Mouse (Mus musculus): ENCODE results near the gene Panx1.

The Panx1 gene

DNA sequence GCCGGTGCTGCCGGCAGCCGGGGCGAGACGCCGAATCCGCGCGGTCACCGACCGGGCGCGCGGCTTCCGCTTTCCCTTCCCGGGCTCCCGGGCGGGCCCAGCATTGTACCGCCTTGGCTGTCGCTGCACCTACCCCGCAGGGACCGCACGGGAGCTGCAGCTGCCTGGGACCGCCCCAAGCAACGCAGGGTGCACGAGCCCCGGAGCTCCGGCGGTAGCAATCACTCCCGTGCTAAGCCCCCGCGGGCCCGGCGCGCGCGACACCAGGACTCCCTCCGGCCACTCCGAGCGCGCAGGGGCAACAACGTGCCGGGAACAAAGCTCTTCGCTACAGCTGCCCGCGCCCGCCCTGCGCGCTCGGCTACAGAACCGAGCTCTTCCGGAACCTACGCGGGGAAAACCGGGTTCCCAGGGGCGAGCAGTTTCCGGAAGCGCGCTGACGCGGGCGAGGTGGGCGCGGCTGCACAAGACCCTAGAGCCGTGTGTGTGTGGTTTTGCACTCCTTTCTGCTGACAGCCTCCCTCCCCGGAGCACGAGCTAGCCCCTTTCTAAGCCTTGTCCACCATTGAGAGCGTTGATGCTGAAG lies at the start of gene Panx1:
Gene Panx1, minus strand, starts transcription at position 395 of the 586 bp plus-strand sequence.
- peak; percentile 44 to 61 for DNase-seq (ENCODE audit: low spot score in 2 of 2)

GRCm38 (mm10) chr9:15068686-15069295 lies 23.5 kb upstream of the Panx1 start:
- DNase-seq (ENCODE audit: low spot score in 2 of 2), result no peak

GRCm38 (mm10) chr9:15067995-15068685 lies 22.9 kb upstream of the Panx1 start:
- DNase-seq (ENCODE audit: low spot score in 2 of 2), result no peak

DNA sequence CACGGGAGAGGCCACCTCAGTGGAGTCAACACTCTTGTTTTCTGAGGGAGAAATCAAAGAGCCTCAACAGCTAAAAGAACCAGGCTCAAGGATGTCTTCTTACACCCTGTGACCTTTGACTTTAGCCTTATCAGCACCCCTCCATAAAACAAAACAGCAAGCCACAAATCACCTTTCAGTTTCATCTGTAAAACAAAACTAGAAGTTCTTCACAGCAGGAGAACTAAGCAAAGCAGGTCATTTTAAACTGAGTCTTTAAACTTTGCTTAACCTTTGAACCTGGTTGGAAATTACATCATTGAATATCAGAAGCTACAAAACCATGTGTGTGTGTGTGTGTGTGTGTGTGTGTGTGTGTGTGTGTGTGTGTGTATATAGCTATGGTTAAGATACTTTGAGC lies 18.9 kb upstream of the Panx1 start:
- DNase-seq (ENCODE audit: low spot score in 2 of 2), result no peak

DNA sequence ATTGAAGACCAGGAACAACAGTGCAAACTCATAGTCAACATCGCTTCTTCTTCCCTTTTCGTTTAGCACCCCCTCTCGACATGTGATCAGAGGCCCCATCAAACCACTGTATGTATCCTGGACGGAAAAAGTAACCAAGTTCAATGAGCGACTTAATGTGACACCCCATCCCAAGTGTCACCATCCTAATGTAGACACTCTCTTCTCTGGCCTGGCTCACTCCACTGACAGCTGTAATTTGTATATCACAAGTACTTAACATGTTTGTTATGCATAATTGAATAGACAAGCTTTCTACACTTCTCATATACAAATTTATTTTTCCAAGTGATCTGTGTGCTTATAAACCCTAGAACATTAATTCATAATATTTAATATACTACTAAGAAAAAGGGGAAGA lies 15.6 kb upstream of the Panx1 start:
- DNase-seq (ENCODE audit: low spot score in 2 of 2), result no peak

DNA sequence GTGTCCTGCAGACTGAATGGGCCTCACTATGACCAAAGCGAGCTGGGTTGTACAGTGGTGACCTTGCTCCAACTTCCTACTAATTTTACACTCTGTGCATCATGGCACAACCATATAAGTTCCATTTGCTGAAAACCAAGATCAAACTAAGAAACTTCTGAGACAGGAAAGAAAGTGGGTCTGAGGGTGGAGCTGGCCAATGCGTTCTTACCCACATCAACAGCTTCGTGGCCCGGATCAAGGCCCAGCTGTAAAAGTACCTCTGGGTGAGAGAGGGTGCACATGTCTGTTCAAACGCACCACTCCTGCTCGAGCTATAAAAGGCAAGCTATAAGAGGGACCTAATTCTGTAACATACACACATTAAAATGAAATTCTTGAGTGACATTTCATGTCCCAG lies 14.7 kb upstream of the Panx1 start:
- DNase-seq (ENCODE audit: low spot score in 2 of 2), result no peak

GRCm38 (mm10) chr9:15045740-15046139 lies 462 bp upstream of the Panx1 start:
- DNase-seq (ENCODE audit: low spot score in 2 of 2), result no peak

GRCm38 (mm10) chr9:15044391-15045083 lies 741 bp downstream of the Panx1 start:
- no peak for DNase-seq (ENCODE audit: low spot score in 2 of 2)

- no peak for DNase-seq (ENCODE audit: low spot score in 2 of 2)
These were observed 3.7 kb downstream of the Panx1 start for GRCm38 (mm10) chr9:15041556-15041955.

GRCm38 (mm10) chr9:15039848-15040247 lies 5.4 kb downstream of the Panx1 start:
- no peak for DNase-seq (ENCODE audit: low spot score in 2 of 2)

- DNase-seq (ENCODE audit: low spot score in 2 of 2), result no peak
These were observed 7.6 kb downstream of the Panx1 start for GRCm38 (mm10) chr9:15037704-15038103.

DNA sequence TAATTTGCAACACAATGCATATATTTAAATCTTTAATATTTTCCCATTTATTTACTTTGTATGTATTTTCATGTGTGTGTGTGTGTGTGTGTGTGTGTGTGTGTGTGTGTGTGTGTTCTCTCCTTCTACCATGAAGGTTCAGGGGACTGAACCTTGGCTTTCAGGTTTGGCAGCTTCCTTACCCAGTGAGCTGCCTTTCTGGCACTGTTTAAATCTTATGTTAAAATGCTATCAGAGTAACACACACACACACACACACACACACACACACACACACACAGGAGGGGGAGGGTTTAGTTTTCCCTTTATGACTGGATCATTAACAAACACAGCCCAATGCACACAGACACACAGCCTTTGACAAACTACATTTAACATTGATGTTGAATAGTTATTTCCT lies 8.0 kb downstream of the Panx1 start:
- DNase-seq (ENCODE audit: low spot score in 2 of 2), result no peak

DNA sequence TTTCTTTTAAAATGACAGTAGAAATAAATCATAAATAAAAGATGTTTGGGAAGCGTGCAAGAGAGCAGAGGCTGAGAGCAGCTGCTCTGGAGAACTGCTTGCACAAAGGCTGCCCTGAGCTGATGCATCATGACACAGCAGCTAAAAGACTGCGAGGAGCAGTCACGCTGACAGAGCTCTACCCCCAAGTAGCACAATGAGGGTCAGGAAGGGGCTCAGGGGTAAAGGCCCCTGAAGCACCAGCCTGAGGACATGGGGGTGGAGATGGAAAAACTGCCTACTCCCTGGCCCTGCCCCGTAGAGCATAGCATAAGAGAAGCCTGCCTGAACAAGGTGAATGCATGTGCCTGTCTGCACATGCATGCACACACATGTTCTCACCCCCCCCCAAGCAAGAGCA lies 8.5 kb downstream of the Panx1 start:
- no peak for DNase-seq (ENCODE audit: low spot score in 2 of 2)

- no peak for DNase-seq (ENCODE audit: low spot score in 2 of 2)
These were observed 8.9 kb downstream of the Panx1 start for GRCm38 (mm10) chr9:15036405-15036804.

GRCm38 (mm10) chr9:15035979-15036378 lies 9.3 kb downstream of the Panx1 start:
- no peak for DNase-seq (ENCODE audit: low spot score in 2 of 2)

- DNase-seq (ENCODE audit: low spot score in 2 of 2), result peak in 1 of 2 experiments; percentile 18
These were observed 10.6 kb downstream of the Panx1 start for GRCm38 (mm10) chr9:15034546-15035273.

- no peak for DNase-seq (ENCODE audit: low spot score in 2 of 2)
These were observed 11.6 kb downstream of the Panx1 start for GRCm38 (mm10) chr9:15033568-15034160.

GRCm38 (mm10) chr9:15032797-15033196 lies 12.5 kb downstream of the Panx1 start:
- DNase-seq (ENCODE audit: low spot score in 2 of 2), result no peak

- no peak for DNase-seq (ENCODE audit: low spot score in 2 of 2)
These were observed 14.5 kb downstream of the Panx1 start for GRCm38 (mm10) chr9:15030771-15031170.

DNA sequence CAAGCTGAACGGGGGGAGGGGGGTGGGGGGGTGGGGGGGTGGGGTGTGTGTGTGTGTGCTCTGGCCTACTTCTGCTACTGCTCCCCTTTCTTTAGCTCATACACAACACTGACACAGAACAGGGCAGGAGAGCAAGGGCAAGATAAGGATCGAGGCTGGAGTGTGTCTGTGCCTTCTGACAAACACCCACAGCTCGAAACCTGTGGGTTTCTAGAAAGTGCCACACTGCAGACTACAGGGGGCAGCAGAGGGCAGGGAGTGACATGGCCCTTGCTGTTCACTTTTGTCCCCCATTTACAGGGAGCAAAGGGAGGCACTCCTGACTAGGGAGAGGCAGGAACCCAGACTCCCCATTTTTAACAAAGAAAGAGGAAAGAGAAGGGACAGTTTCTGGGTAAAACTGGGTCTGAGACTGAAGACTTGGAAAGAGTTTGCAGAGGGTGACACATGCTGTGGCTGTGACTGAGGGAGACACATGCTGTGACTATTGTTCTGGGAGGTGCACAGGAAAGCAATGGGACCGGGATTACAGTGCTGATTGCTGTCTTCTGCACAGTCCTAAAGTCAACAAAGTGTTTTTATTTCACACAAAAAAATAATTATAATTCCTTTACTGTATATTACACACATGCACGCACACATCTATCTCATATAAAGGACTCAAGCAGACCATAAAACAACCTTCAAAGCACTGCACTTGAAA lies 16.1 kb downstream of the Panx1 start:
- DNase-seq (ENCODE audit: low spot score in 2 of 2), result peak in 1 of 2 experiments; percentile 48

DNA sequence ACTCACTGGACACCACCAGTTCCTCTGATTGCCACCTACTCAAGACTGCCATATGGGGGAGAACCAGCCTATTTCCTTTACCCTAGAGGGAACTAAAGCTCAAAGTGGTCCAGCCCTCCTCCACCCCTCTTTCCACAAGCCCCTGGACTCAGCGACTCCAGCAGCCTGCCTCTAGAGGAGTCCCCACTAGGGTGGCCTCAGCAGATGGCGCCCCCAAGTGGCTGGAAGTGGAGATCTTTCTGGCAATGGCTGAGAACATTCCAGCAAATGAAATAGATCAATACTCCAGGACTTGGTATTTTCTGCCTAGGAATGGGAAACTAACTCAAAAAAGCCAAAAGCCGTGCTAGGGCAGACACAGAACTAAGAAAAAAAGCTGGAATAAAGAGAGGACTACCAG lies 17.6 kb downstream of the Panx1 start:
- DNase-seq (ENCODE audit: low spot score in 2 of 2), result no peak

All from spleen, postnatal 14 days (tissue).